In the genomic region with DNA sequence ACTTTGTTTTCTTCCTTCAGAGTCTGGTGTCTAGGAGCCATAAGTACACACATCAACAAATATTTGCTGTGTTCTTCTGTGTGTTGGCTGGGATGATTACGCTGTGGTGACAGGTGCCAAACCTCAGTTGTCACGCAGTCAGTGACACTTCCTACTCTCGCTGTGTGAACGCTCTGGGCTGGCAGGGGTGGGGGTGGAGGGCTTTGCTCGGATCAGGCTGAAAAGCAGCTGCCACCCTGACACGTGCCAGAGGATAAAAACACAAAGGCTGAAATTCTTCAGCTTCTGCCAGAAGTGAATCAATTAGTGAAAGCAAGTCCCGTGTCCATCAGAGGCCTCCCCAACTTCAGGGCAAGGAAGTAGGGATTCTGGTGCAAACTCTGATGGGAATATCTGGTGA, we compare ENCODE assay signal across 9 mouse cellular contexts. TPM values are rescaled to one million over a fixed set of nuclear protein-coding genes. Genes with fewer than 3 reads are reported as not detected.
DNase-seq lines count a peak whose midpoint lies in the region; ATAC-seq lines count a peak whose summit lies in the region.
"Had no signal": no experiment of that assay in that cellular context is flagged by ENCODE, and none has a peak within 500 bp of the region (broad histone marks: within the 10 kb centered on the region; RNA-seq: fewer than 3 reads in every experiment).

No protein-coding gene starts in this region.

- 22% methylated on average over 7 of the region's 7 CpGs for WGBS in midbrain, embryonic 10.5 days
- 7% methylated on average over 7 of the region's 7 CpGs for WGBS in midbrain, embryonic 15.5 days
- WGBS in hindbrain, embryonic 12.5 days: 31% methylated on average over 7 of the region's 7 CpGs
- WGBS in midbrain, embryonic 13.5 days: 10% methylated on average over 7 of the region's 7 CpGs

- DNase-seq in midbrain, embryonic 10.5 days (ENCODE audit: low spot score): peak; percentile 51
- DNase-seq in thymus, postnatal 36 days: peak; percentile 69 to 83
- no peak for DNase-seq in adrenal gland, postnatal 4 days (ENCODE audit: low spot score in 2 of 2)
- no peak for DNase-seq in cerebellum, adult 9-10 months

- no peak; the same call in 1 of the 2 replicates for ATAC-seq in midbrain, embryonic 15.5 days (replicated peaks)
- ATAC-seq in hindbrain, embryonic 12.5 days (ENCODE audit: low FRiP score): 0 out of 2 replicates have a peak, but pooled peaks have one; percentile 35
- ATAC-seq in midbrain, embryonic 13.5 days: peak; percentile 50; the same call in 1 of the 2 replicates

- no peak overlapping the region for H3K27ac ChIP-seq in midbrain, embryonic 10.5 days (replicated peaks)
- no peak overlapping the region for H3K27ac ChIP-seq in midbrain, embryonic 15.5 days
- H3K27ac ChIP-seq in hindbrain, embryonic 12.5 days: no peak overlapping the region
- H3K27ac ChIP-seq in midbrain, embryonic 13.5 days: no peak overlapping the region
- H3K27ac ChIP-seq: kidney, embryonic 15.5 days; limb, embryonic 12.5 days had no signal

- H3K36me3 ChIP-seq in midbrain, embryonic 10.5 days: no peaks in the 10 kb centered on the region
- no peaks in the 10 kb centered on the region for H3K36me3 ChIP-seq in midbrain, embryonic 15.5 days (replicated peaks)
- H3K36me3 ChIP-seq in hindbrain, embryonic 12.5 days: no peaks in the 10 kb centered on the region
- no peaks in the 10 kb centered on the region for H3K36me3 ChIP-seq in midbrain, embryonic 13.5 days
- H3K36me3 ChIP-seq: kidney, embryonic 15.5 days; limb, embryonic 12.5 days had no signal

- peaks cover 83% of the 10 kb centered on the region for H3K27me3 ChIP-seq in midbrain, embryonic 10.5 days (ENCODE audit: low read depth, poor library complexity, severe bottlenecking)
- H3K27me3 ChIP-seq in midbrain, embryonic 15.5 days (replicated peaks): peaks cover 27% of the 10 kb centered on the region
- peaks cover 43% of the 10 kb centered on the region for H3K27me3 ChIP-seq in hindbrain, embryonic 12.5 days
- peaks cover 75% of the 10 kb centered on the region for H3K27me3 ChIP-seq in midbrain, embryonic 13.5 days
- H3K27me3 ChIP-seq: kidney, embryonic 15.5 days had no signal

- H3K9ac ChIP-seq in midbrain, embryonic 15.5 days: no peak overlapping the region
- H3K9ac ChIP-seq in hindbrain, embryonic 12.5 days: no peak overlapping the region
- H3K9ac ChIP-seq in midbrain, embryonic 13.5 days (replicated peaks): no peak overlapping the region
- H3K9ac ChIP-seq: kidney, embryonic 15.5 days; limb, embryonic 12.5 days had no signal

- H3K4me3 ChIP-seq in midbrain, embryonic 10.5 days: no peak overlapping the region
- H3K4me3 ChIP-seq in midbrain, embryonic 15.5 days: no peak overlapping the region
- no peak overlapping the region for H3K4me3 ChIP-seq in hindbrain, embryonic 12.5 days
- H3K4me3 ChIP-seq in midbrain, embryonic 13.5 days (replicated peaks): no peak overlapping the region
- H3K4me3 ChIP-seq: kidney, embryonic 15.5 days; limb, embryonic 12.5 days had no signal

- H3K4me2 ChIP-seq in midbrain, embryonic 15.5 days: no peak overlapping the region
- H3K4me2 ChIP-seq in hindbrain, embryonic 12.5 days (replicated peaks): no peak overlapping the region
- no peak overlapping the region for H3K4me2 ChIP-seq in midbrain, embryonic 13.5 days (replicated peaks)
- H3K4me2 ChIP-seq: kidney, embryonic 15.5 days; limb, embryonic 12.5 days had no signal

- peaks cover 8% of the 10 kb centered on the region for H3K4me1 ChIP-seq in midbrain, embryonic 10.5 days
- peaks cover 2% of the 10 kb centered on the region; the same call in 1 of the 2 replicates for H3K4me1 ChIP-seq in midbrain, embryonic 15.5 days
- H3K4me1 ChIP-seq in hindbrain, embryonic 12.5 days: no peaks in the 10 kb centered on the region
- peaks cover 7% of the 10 kb centered on the region for H3K4me1 ChIP-seq in midbrain, embryonic 13.5 days (replicated peaks)

- no peaks in the 10 kb centered on the region for H3K9me3 ChIP-seq in midbrain, embryonic 10.5 days (replicated peaks)
- no peaks in the 10 kb centered on the region for H3K9me3 ChIP-seq in midbrain, embryonic 15.5 days
- no peaks in the 10 kb centered on the region for H3K9me3 ChIP-seq in hindbrain, embryonic 12.5 days (replicated peaks)
- H3K9me3 ChIP-seq in midbrain, embryonic 13.5 days: no peaks in the 10 kb centered on the region
- H3K9me3 ChIP-seq: kidney, embryonic 15.5 days; limb, embryonic 12.5 days had no signal

RNA-seq across cellular contexts. Expression of a gene that starts 20.0 kb away (rescaled TPM):
- polyA plus RNA-seq in midbrain, embryonic 10.5 days (2016; fragmentation: Nextera tagmentation; extraction: Ambion mirVana): 25.7 and 26.2 TPM in 2 replicates
- 18.6 and 20.8 TPM in 2 replicates for polyA plus RNA-seq in midbrain, embryonic 15.5 days (2015; fragmentation: Nextera tagmentation; extraction: Ambion mirVana)
- 35.7 and 38.5 TPM in 2 replicates for polyA plus RNA-seq in hindbrain, embryonic 12.5 days (2016; fragmentation: Nextera tagmentation; extraction: Ambion mirVana)
- polyA plus RNA-seq in midbrain, embryonic 13.5 days (2015; fragmentation: Nextera tagmentation; extraction: Ambion mirVana): 18.3 and 18.9 TPM in 2 replicates
- 10 to 100 TPM; 58.6 to 60.8 TPM for total RNA-seq in adrenal gland, postnatal 4 days (2021)

Comparison
In these comparisons a context has a peak if more than half of its experiments do, and no peak if none do; other contexts are left out.
1. DNase-seq: peak in midbrain, embryonic 10.5 days (single experiment) and thymus, postnatal 36 days (2 of 2); none in adrenal gland, postnatal 4 days (0 of 2) and cerebellum, adult 9-10 months (single experiment).